Mouse (Mus musculus) 3T3-L1 (cell line): Measurements from ENCODE around the gene Wwox.

Experiments
- DNase-seq: peaks from one replicate; pipeline ENCODE4 v3.0.0-alpha.2; 2015; ENCODE audit warnings: low read depth, low spot score

Gene Wwox

GRCm38 (mm10) chr8:114889578-114890374, 450.3 kb downstream of the Wwox start:
- DNase-seq = no peak

GRCm38 (mm10) chr8:114890478-114890877, 451.0 kb downstream of the Wwox start:
- no peak for DNase-seq

- DNase-seq = peak; percentile 13
Measured at GRCm38 (mm10) chr8:114891252-114891651, 451.8 kb downstream of the Wwox start.

GRCm38 (mm10) chr8:114897432-114897831, 458.0 kb downstream of the Wwox start:
- no peak for DNase-seq

GRCm38 (mm10) chr8:114899157-114899556, 459.7 kb downstream of the Wwox start:
- DNase-seq = no peak

GRCm38 (mm10) chr8:114902584-114902983, 463.1 kb downstream of the Wwox start:
- no peak for DNase-seq

- DNase-seq = no peak
Measured at GRCm38 (mm10) chr8:114908086-114908485, 468.6 kb downstream of the Wwox start.

- no peak for DNase-seq
Measured at GRCm38 (mm10) chr8:114908589-114908988, 469.1 kb downstream of the Wwox start.

- DNase-seq = no peak
Measured at GRCm38 (mm10) chr8:114909146-114909545, 469.7 kb downstream of the Wwox start.

GRCm38 (mm10) chr8:114911031-114911580, 471.7 kb downstream of the Wwox start:
- no peak for DNase-seq

- peak; percentile 18 for DNase-seq
Measured at GRCm38 (mm10) chr8:114923629-114924028, 484.2 kb downstream of the Wwox start.

- DNase-seq = no peak
Measured at GRCm38 (mm10) chr8:114927412-114927811, 488.0 kb downstream of the Wwox start.

- DNase-seq = no peak
Measured at GRCm38 (mm10) chr8:114927917-114928316, 488.5 kb downstream of the Wwox start.

- no peak for DNase-seq
Measured at GRCm38 (mm10) chr8:114929597-114929996, 490.1 kb downstream of the Wwox start.

GRCm38 (mm10) chr8:114932071-114932630, 492.7 kb downstream of the Wwox start:
- DNase-seq = no peak

- DNase-seq = peak; percentile 44
Measured at GRCm38 (mm10) chr8:114933248-114933647, 493.8 kb downstream of the Wwox start.

- DNase-seq = no peak
Measured at GRCm38 (mm10) chr8:114936887-114937286, 497.4 kb downstream of the Wwox start.

- no peak for DNase-seq
Measured at GRCm38 (mm10) chr8:114939338-114939737, 499.9 kb downstream of the Wwox start.

- no peak for DNase-seq
Measured at GRCm38 (mm10) chr8:114941096-114941495, 501.6 kb downstream of the Wwox start.

- DNase-seq = no peak
Measured at GRCm38 (mm10) chr8:114941644-114942043, 502.2 kb downstream of the Wwox start.

GRCm38 (mm10) chr8:114947921-114948320, 508.5 kb downstream of the Wwox start:
- DNase-seq = no peak

- no peak for DNase-seq
Measured at GRCm38 (mm10) chr8:114956377-114957168, 517.1 kb downstream of the Wwox start.
